Mouse (Mus musculus) heart, embryonic 16.5 days (tissue): Measurements from ENCODE around the gene Farp1. TPM values are rescaled to one million over a fixed set of nuclear protein-coding genes. Genes with fewer than 3 reads are reported as not detected.

ENCODE experiments used
- ATAC-seq: fragments of 200-750 bp; cut with Nextera tagmentation; replicated peaks from 2 replicates; pipeline ENCODE4 v1.8.0; 2017; ENCODE audit warnings: moderate number of reproducible peaks; ENCODE audit not compliant: insufficient read depth, low FRiP score; ENCODE audit errors: extremely low read depth
- H3K27ac ChIP-seq: fragments of 300-500 bp; sonication (generic); 2 replicates; pipeline ENCODE4 v1.5.1; 2014; ENCODE audit warnings: mild to moderate bottlenecking, low read length, control low read depth, moderate library complexity
- H3K27me3 ChIP-seq: fragments of 300-500 bp; sonication (generic); 2 replicates; pipeline ENCODE4 v1.6.1; 2014; ENCODE audit warnings: low read length, mixed read lengths; ENCODE audit not compliant: control insufficient read depth, insufficient read depth
- H3K36me3 ChIP-seq: fragments of 300-500 bp; sonication (generic); 2 replicates; pipeline ENCODE4 v1.6.1; 2014; ENCODE audit not compliant: control insufficient read depth, insufficient read depth
- H3K4me1 ChIP-seq: fragments of 300-500 bp; sonication (generic); 2 replicates; pipeline ENCODE4 v1.6.1; 2014; ENCODE audit warnings: low read length, mixed read lengths; ENCODE audit not compliant: control insufficient read depth, insufficient read depth
- H3K4me2 ChIP-seq: fragments of 300-500 bp; sonication (generic); 2 replicates; pipeline ENCODE4 v1.6.1; 2014; ENCODE audit warnings: low read depth, mild to moderate bottlenecking, control low read depth, low read length
- H3K4me3 ChIP-seq: fragments of 300-500 bp; sonication (generic); 2 replicates; pipeline ENCODE4 v1.5.1; 2014; ENCODE audit warnings: mild to moderate bottlenecking, control low read depth, low read length
- H3K9ac ChIP-seq: fragments of 300-500 bp; sonication (generic); 2 replicates; pipeline ENCODE4 v1.6.1; 2014; ENCODE audit warnings: low read length, control low read depth
- H3K9me3 ChIP-seq: fragments of 300-500 bp; sonication (generic); replicated peaks from 2 replicates; pipeline ENCODE4 v1.6.1; 2016; ENCODE audit warnings: low read length; ENCODE audit not compliant: control insufficient read depth
- WGBS: fragments of 180-500 bp; shearing (Covaris S2); extraction: QIAGEN DNeasy Blood & Tissue Kit; methylation state at CpG from one replicate; pipeline ENCODE4 v1.1.7; 2014; 5-methylcytosine and 5-hydroxymethylcytosine counted together
- polyA plus RNA-seq: library from polyadenylated mRNA; unstranded; fragments of >200 nt; fragmentation: Nextera tagmentation; extraction: Ambion mirVana; gene quantifications from 2 replicates; pipeline ENCODE4 v1.2.1, GENCODE M21; 2015

Farp1 gene
- polyA plus RNA-seq, 1 experiment from 2014 or later: 11.6 TPM

DNA sequence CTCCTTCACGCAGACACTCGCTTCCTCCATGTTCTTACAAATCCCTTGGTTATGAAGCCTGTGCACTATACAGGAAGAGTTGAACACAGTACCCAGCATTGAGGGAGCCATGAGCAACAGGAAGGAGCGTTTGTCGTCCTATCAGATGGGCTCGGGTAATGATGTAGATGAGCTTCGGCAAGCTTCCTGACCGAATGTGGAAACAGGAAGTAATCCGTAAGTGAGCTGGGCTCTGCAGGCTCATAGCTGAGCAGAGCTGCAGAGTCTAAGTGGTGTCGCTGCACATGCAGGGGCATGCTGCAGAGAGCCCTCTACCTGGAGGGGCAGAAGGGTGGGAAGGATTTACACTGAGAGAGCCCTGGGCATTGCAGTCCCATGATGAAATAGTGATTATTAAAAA lies 140.4 kb downstream of the Farp1 start:
- Histone ChIP-seq H3K4me2 (no peak overlapping the region), H3K27ac (no peak overlapping the region), H3K4me1 (peaks cover 16% of the 10 kb centered on the region), H3K9me3 (no peaks in the 10 kb centered on the region), H3K9ac (no peak overlapping the region), H3K36me3 (no peaks in the 10 kb centered on the region), H3K27me3 (no peaks in the 10 kb centered on the region), H3K4me3 (no peak overlapping the region)
- WGBS: 62% methylated on average over 9 of the region's 9 CpGs
- ATAC-seq: peak; percentile 59

- no peak overlapping the region for H3K4me2 ChIP-seq
- no peak overlapping the region for H3K9ac ChIP-seq
- no peaks in the 10 kb centered on the region for H3K9me3 ChIP-seq
- no peaks in the 10 kb centered on the region for H3K27me3 ChIP-seq
- H3K27ac ChIP-seq: no peak overlapping the region
- H3K4me1 ChIP-seq: peaks cover 16% of the 10 kb centered on the region
- WGBS: 62% methylated on average over 4 of the region's 4 CpGs
- no peaks in the 10 kb centered on the region for H3K36me3 ChIP-seq
- no peak overlapping the region for H3K4me3 ChIP-seq
- no peak for ATAC-seq
These were observed 140.9 kb downstream of the Farp1 start for GRCm38 (mm10) chr14:121175861-121176260.

DNA sequence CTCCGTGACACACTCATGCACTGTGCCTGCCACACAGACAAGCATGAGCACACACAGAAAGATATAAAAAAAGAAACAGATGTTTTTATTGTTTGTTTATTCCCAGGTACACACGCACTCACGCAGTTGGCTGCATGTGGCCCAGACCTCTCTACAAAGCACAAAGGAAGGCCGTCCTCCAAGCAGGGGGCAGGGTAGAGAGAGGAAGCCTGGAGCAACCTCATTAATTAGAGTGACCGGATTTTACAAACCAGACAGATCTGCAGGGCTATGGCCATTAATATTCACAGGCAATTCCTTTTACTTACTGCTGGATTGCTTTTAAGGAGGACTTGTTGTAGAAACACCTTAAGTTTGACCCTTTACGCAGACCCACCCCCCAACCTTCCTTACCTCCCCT lies 142.9 kb downstream of the Farp1 start:
- Histone ChIP-seq H3K9me3 (no peaks in the 10 kb centered on the region), H3K27me3 (no peaks in the 10 kb centered on the region), H3K36me3 (no peaks in the 10 kb centered on the region), H3K27ac (no peak overlapping the region), H3K4me3 (no peak overlapping the region), H3K4me1 (peaks cover 9% of the 10 kb centered on the region), H3K4me2 (no peak overlapping the region), H3K9ac (no peak overlapping the region)
- no peak for ATAC-seq
- 88% methylated on average over 6 of the region's 6 CpGs for WGBS

DNA sequence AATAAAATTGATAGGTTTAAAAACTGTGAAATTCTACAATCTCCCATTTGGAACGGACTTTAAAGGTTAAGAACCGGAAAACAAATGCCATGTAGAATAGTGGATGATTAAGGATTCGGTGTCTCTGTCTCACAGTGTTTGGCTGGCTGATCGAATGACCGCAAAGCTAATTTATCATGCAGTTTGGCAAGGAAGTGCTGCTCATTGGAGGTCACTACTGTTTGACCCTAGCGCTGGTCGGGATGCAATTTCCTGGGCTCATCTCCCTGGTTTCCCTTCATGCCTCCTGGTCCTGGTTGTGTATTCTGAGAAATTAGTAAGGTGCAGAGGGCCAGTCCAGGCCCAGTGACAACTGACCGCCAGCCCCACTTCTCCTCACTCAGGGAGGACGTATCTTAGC lies 145.6 kb downstream of the Farp1 start:
- no peak for ATAC-seq
- Histone ChIP-seq H3K36me3 (no peaks in the 10 kb centered on the region), H3K4me3 (no peak overlapping the region), H3K4me2 (no peak overlapping the region), H3K9ac (no peak overlapping the region), H3K27me3 (no peaks in the 10 kb centered on the region), H3K4me1 (peaks cover 4% of the 10 kb centered on the region), H3K27ac (no peak overlapping the region), H3K9me3 (no peaks in the 10 kb centered on the region)
- 77% methylated on average over 9 of the region's 9 CpGs for WGBS

- 74% methylated on average over 4 of the region's 4 CpGs for WGBS
- Histone ChIP-seq H3K4me1 (no peaks in the 10 kb centered on the region), H3K27me3 (no peaks in the 10 kb centered on the region), H3K9me3 (no peaks in the 10 kb centered on the region), H3K36me3 (no peaks in the 10 kb centered on the region), H3K4me2 (no peak overlapping the region), H3K4me3 (no peak overlapping the region), H3K9ac (no peak overlapping the region), H3K27ac (no peak overlapping the region)
- no peak for ATAC-seq
These were observed 146.8 kb downstream of the Farp1 start for GRCm38 (mm10) chr14:121181798-121182197.

GRCm38 (mm10) chr14:121182967-121183366 lies 148.0 kb downstream of the Farp1 start:
- no peaks in the 10 kb centered on the region for H3K27me3 ChIP-seq
- no peaks in the 10 kb centered on the region for H3K9me3 ChIP-seq
- no peak for ATAC-seq
- no peaks in the 10 kb centered on the region for H3K36me3 ChIP-seq
- H3K27ac ChIP-seq: no peak overlapping the region
- 78% methylated on average over 8 of the region's 8 CpGs for WGBS
- no peaks in the 10 kb centered on the region for H3K4me1 ChIP-seq
- no peak overlapping the region for H3K9ac ChIP-seq
- no peak overlapping the region for H3K4me2 ChIP-seq
- no peak overlapping the region for H3K4me3 ChIP-seq

DNA sequence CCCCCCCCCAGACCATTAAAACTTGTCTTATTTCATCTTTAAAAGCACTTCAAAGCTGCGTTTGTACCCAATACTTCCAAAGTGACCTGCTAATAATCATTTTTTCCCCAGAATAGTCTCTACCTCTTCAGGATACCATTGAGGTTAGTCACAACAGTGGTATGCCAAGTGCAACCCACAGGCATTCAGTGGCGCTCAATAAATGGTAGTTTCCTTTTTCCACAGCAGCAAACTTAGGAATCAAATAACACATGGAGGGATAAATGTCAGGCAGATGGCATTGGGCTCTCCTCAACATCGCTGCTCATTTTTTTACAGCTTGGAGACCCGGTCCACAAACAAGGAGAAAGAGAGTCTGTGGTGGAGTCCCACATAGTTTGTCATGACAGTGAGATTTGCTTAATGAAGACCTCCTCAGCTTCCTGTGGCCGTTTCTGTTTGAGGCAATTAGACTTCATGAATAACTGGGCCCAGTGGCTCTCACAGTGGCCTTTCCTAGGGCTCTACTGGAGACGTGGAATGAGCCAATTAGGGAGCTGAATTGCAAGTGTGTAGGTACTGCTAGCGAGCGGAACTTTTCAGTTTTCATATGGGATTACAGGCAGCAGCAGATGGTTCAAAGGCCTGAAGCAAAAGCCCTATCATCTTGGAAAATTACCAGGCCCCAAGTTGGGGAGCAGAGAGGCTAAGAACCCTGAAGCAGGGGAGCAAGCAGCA lies 148.6 kb downstream of the Farp1 start:
- no peaks in the 10 kb centered on the region for H3K27me3 ChIP-seq
- no peaks in the 10 kb centered on the region for H3K4me1 ChIP-seq
- no peak overlapping the region for H3K4me3 ChIP-seq
- no peak overlapping the region for H3K4me2 ChIP-seq
- H3K9ac ChIP-seq: no peak overlapping the region
- H3K27ac ChIP-seq: no peak overlapping the region
- no peak for ATAC-seq
- no peaks in the 10 kb centered on the region for H3K9me3 ChIP-seq
- WGBS: 80% methylated on average over 8 of the region's 8 CpGs
- no peaks in the 10 kb centered on the region for H3K36me3 ChIP-seq

DNA sequence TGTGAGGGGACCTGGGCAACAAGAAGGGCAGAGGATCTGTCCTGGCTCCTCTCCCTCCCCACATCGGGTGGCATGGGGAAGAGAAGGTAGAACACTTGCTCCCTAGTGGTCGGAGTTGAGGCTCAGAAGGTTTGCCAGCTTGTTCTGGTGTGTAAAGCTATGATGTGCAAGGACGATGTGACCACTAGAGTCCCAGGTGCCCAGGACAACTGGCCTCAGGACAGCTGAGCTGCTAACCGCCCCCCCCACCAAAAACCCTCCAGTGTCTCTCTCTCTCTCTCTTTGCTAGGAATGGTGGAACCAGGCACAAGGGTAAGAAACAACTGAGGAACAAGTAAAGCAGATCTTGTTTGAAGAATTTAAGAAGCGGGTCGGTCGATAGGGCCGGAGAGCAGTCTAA lies 149.4 kb downstream of the Farp1 start:
- Histone ChIP-seq H3K4me3 (no peak overlapping the region), H3K4me2 (no peak overlapping the region), H3K27me3 (no peaks in the 10 kb centered on the region), H3K27ac (no peak overlapping the region), H3K9me3 (no peaks in the 10 kb centered on the region), H3K4me1 (no peaks in the 10 kb centered on the region), H3K9ac (no peak overlapping the region), H3K36me3 (no peaks in the 10 kb centered on the region)
- WGBS: 92% methylated on average over 8 of the region's 8 CpGs
- no peak for ATAC-seq

- Histone ChIP-seq H3K4me1 (peaks cover 13% of the 10 kb centered on the region), H3K36me3 (no peaks in the 10 kb centered on the region), H3K4me2 (no peak overlapping the region), H3K27ac (no peak overlapping the region), H3K27me3 (no peaks in the 10 kb centered on the region), H3K4me3 (no peak overlapping the region), H3K9ac (no peak overlapping the region), H3K9me3 (no peaks in the 10 kb centered on the region)
- ATAC-seq: no peak
- 84% methylated on average over 8 of the region's 8 CpGs for WGBS
These were observed 151.4 kb downstream of the Farp1 start for GRCm38 (mm10) chr14:121186402-121186894.
